Mouse (Mus musculus): ENCODE measurements around the gene Tead3.

Gene Tead3

DNA sequence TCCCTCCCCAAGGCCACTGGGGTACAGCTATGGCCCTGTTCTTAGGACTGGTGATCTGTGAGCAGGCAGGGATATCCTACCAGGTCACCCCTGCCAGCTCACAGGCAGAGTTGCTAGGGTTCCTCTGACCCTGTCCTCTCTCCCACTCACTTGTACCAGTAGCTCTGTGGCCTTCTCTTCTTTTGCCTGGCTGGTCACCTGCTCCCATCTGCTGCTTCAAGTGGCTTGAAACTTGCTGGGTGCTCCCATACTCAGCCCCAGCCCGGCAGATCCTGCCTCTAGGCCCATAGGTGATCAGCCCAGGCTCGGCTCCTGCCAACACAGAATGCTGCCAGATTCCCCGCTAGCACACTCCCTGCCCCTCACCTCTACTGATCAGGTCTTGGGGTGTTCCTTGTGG, 49.8 kb downstream of the Tead3 start:
- no peak for DNase-seq (ENCODE audit: low spot score)

DNA sequence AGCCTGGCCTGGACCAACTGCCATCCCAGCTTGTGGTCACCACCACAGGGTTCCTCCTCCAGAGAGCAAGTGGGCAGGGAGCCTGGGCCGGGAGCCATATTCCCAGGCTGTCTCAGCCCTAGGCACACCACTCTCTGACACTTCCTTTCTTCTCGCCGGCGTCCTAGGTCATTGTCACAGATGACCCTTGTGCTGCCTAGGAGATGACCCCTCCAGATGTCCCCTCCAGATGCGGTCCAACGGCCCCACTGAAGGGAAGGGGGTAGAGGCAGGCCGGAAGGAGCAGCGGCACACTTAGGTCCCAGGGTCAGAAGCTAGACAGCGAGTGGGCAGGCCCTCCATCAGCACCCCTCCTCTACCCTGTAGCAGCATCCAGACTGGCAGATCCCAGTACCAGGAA, 50.3 kb downstream of the Tead3 start:
- DNase-seq (ENCODE audit: low spot score): no peak

DNA sequence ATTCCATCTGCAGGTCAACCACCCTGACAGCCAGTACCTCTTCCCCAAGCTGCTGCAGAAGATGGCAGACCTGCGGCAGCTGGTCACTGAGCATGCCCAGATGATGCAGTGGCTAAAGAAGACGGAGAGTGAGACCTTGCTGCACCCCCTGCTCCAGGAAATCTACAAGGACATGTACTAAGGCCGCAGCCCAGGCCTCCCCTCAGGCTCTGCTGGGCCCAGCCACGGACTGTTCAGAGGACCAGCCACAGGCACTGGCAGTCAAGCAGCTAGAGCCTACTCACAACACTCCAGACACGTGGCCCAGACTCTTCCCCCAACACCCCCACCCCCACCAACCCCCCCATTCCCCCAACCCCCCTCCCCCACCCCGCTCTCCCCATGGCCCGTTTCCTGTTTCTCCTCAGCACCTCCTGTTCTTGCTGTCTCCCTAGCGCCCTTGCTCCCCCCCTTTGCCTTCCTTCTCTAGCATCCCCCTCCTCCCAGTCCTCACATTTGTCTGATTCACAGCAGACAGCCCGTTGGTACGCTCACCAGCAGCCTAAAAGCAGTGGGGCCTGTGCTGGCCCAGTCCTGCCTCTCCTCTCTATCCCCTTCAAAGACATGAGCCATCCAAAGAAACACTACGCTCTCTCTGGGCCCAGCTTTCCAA, 50.8 kb downstream of the Tead3 start:
- no peak for DNase-seq (ENCODE audit: low spot score)

DNA sequence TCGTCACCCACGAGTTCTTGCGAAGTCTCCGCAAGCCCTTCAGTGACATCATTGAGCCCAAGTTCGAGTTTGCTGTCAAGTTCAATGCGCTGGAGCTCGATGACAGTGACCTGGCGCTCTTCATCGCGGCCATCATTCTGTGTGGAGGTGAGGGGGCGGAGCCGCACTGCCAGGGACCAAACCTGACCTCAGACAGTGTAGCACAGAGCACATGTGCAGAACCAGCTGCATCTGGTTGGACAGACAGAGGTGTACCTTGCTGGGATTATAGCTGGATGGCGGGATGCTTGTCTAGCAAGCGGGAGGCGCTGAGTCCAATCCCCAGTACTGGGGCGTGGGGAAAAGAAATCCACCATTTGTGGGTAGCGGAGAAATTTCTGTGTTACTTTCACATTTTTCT, 51.7 kb downstream of the Tead3 start:
- DNase-seq (ENCODE audit: low spot score): no peak

DNA sequence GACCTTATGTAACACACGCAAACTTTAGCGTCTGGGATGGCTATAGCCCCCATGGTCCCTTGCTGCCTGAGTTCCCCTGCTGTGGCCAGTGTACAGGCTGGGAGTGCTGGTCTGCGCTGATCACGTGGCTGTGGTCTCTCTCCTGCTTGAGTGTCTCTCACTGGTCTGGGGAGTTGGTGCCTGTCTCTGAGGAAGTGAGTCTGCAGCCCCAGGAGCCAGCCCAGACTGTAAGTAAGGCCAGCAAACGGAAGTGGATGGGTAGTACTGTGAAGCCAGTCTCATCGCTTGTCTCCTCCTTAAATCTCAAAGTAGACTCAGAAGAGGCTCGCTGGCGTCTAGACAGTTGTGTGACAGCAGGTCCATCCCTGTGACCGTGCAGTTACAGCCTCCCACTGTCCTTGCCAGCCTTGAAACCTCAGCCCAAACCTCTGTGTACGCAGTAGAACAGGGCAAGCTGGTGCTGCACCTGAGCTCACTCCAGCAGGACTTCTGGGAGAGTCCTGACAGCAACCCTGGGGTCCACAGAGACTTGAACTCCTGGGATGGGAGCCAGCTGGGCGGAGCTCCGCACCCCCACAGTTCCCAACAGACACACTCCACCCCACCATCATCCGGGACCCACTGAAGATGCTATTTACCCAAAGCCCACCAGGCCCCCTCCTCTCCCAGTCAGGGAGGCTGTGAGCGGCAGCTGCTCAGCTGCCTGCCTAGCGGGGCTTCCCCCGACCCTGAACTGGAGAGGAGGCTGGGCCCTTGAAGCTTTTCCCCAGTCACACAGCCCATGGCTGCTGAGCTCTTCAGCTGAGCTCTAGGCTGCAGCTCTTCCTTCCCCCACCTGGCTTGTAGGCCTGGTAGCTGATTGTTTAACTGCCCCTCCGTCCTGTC, 55.9 kb downstream of the Tead3 start:
- DNase-seq (ENCODE audit: low spot score): no peak

DNA sequence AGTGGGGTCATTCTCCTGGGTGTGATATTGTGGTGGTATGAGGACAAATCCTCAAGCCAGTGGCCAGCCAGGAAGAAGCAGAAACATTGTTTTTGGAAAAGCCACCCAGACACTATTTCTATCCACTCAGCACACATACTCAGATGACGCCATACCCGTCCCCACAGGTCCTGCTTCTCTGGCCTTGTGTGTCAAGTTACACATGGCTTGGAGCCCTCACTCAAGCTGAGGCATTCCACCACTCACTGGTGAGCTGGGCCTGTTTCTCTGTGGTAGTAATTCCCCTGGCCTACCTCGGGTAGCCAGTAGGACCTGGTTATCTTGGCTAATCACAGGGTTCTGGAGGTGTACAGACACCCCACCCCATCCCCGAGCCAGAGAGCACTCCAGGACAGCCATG, 56.9 kb downstream of the Tead3 start:
- no peak for DNase-seq (ENCODE audit: low spot score)

DNA sequence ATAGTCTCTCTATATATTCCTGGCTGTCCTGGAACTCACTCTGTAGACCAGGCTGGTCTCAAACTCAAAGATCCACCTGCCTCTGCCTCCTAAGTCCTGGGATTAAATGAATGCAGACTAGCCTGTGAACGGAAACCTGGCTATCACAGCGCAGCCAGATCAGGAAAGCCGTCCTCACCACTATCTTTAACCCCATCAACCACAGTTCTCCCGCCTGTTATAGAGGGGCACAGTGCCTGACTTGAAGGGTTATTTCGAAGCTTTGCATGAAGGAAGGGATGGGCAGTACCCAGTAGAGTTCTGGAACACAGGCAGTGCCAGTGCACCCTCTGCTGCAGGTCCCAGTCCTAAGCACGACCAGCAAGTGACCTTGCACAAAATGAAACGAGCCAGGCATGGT, 59.3 kb downstream of the Tead3 start:
- DNase-seq (ENCODE audit: low spot score): no peak

DNA sequence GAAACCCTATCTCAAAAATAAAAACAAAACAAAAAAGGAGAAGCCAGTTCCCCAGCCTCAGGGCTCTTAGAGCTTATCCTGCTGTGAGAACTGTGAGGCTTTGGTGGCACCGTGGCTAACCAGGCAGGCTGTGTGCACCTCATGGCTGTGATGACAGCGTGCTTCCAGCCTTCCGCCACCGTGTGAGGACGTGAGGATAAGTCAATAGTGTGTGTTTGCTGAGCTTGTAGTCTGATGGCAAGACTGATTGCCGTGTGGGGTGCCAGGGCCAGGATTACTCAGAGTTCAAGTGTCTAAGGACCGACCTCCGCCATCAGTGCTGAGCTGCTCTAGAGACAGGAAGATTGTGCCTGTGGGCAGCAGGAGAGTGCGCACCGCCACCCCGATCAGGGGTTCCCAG, 59.9 kb downstream of the Tead3 start:
- DNase-seq (ENCODE audit: low spot score): no peak

DNA sequence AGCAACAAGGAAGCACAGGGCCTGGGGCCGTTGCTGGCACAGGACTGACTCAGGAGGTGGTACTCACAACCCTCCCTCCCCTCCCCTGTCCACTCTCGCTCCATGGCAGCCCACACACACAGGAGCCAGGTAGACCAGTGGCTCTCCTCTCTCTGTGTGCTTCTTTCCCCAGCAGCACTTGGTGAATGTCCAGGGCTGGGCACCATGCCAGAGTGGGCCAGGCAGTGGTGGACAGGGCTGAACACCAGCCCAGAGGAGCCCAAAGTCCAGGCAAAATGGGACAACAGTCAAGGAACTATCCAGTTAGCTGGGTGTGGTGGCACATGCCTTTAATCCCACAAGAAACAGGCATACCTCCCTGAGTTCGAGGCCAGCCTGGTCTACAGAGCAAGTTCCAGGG, 60.4 kb downstream of the Tead3 start:
- peak; percentile 73 for DNase-seq (ENCODE audit: low spot score)

DNA sequence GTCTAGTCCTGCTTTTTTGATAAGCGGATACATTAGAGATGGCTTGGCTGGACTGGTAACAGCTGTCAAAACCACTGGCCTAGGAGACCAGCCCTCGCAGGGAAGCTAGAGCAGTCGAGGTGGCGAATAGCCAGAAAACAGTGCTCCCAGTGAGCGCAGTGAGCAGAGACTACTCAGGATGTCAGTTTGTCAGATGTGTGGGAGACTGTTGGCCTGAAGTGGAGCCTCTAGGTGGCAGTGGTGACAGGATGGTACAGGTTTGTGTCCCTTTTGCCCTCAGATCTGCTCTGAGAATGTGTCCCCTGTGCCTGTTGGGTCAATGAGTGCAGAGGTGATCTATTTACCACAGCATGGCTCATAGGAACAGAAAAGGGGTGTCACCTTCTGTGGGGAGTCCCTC, 62.6 kb downstream of the Tead3 start:
- no peak for DNase-seq (ENCODE audit: low spot score)

DNA sequence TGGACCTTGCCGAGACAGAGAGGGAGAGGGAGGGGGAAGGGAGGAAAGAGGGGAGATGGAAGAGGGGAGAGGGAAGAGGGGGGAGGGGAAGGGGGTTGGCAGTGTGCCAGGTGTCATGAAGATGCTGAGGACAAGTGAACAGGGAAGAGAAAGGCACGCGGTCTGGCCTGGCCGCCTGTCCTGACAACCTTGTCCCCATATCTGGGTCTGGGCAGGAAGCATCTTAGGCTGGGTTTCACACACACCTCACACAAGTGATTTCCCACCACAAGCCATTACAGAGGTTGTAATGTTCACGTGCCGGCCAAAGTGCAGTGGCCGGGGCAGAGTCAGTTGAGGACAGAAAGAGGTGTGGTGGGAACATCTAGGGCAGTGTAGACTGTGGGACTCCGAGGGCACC, 63.0 kb downstream of the Tead3 start:
- no peak for DNase-seq (ENCODE audit: low spot score)

DNA sequence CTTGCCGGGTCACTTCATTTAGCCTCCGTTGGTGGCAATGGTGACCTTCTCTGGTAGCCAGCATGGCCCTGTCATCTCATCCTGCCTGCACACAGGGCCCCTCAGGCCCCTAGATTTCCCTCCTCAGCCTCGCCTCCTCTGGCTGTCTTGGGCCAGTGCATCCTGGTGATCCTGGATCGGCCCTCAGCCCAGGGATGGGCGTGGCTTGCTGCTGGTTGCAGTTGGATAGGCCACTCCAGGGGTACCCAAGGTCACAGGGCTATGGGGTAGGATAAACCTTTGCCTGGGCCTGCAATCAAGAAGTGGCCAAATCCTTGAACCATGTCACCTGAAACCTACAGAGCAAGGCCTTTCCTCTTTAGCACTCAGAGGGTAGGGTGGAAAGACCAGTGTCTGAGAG, 63.7 kb downstream of the Tead3 start:
- DNase-seq (ENCODE audit: low spot score): no peak

DNA sequence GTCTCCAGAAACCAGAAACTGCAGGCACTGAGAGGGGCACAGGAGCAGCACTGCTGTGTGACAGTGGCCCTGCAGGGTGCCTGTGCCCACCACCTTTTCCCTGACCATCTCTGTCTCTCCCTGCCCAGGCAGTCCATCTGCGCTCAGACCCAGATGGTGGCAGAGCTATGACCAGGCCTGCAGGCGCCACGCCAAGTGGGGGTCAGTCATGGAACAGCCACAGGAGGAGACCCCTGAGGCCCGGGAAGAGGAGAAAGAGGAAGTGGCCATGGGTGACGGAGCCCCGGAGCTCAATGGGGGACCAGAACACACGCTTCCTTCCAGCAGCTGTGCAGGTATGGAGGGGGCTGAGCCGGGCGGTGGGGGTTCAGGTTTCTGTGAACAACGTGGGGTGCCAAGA, 64.5 kb downstream of the Tead3 start:
- DNase-seq (ENCODE audit: low spot score): no peak

DNA sequence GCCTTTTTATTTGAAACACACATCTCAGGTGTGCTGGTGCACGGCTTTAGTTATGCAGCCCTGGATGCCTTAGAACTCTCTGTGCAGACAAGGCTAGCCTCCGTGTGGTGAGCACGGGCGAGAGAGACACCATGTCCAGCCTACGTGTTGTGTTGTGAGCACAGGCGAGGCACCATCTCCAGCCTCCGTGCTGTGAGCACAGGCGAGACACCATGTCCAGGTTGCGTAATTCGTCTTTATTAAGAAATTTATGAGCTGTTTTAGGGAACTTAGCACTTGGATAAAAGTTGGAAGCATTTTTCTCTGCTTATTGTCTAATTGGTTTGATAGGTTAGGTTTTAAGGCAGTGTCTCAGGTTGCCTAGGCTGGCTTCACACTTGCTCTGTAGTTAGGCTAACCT, 67.4 kb downstream of the Tead3 start:
- DNase-seq (ENCODE audit: low spot score): no peak

DNA sequence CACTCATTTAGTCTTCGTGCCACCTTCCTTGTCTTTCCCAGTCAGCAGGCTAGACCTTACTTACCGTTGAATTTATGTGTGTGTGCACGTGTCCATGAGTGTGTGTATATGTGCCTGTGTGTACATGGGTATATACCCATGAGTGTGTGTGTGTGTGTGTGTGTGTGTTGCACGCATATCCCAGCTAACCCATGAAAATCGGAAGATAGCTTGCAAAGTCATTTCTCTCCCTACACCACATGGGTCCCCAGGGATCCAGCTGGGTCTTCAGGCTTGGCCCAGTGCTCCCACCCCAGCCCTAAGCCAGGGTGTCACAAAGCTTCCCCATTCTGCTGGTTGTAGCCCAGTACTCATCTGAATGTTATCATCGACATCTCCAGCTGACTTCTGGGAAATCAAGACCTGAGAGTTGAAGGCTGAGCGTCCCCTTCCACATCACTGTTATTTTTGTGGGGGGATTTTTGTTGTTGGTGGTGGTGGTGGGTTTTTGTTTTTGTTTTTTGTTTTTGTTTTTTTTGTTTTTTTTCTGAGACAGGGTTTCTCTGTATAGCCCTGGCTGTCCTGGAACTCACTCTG, 68.7 kb downstream of the Tead3 start:
- DNase-seq (ENCODE audit: low spot score): no peak

All from ovary, postnatal 36 days (tissue).